Mouse (Mus musculus) neural tube, embryonic 10.5 days (tissue): ENCODE measurements at regions not wholly inside any gene's neighbourhood (a gene's known extent, or its start where the extent isn't known, plus 50 kb on each side); places are given as distances from the start of the nearest gene placed in this dataset.
"Not testable (repeated sequence)": the region's sequence is repeated elsewhere in the genome, so short reads cannot be mapped to it uniquely, and the experiment has no call there.

Experiments
- DNase-seq: peaks from one replicate; pipeline ENCODE4 v3.0.0-alpha.2; 2017; ENCODE audit warnings: low spot score; ENCODE audit errors: extremely low spot score

GRCm38 (mm10) chr11:114485429-114485828 lies 182.9 kb upstream of the Rpl38 start:
- DNase-seq = no peak

- DNase-seq = no peak
Measured at GRCm38 (mm10) chr11:114484668-114484953, 183.7 kb upstream of the Rpl38 start.

- DNase-seq = no peak
Measured at GRCm38 (mm10) chr11:114483823-114484667, 184.3 kb upstream of the Rpl38 start.

GRCm38 (mm10) chr11:114483350-114483749 lies 185.0 kb upstream of the Rpl38 start:
- not testable (repeated sequence) for DNase-seq

GRCm38 (mm10) chr11:114482070-114482469 lies 186.3 kb upstream of the Rpl38 start:
- DNase-seq = no peak

GRCm38 (mm10) chr11:114481037-114481436 lies 187.3 kb upstream of the Rpl38 start:
- DNase-seq = no peak

GRCm38 (mm10) chr11:114480119-114480540 lies 188.2 kb upstream of the Rpl38 start:
- no peak for DNase-seq

GRCm38 (mm10) chr11:114478736-114479135 lies 189.6 kb upstream of the Rpl38 start:
- DNase-seq = no peak

GRCm38 (mm10) chr11:114477365-114477764 lies 191.0 kb upstream of the Rpl38 start:
- DNase-seq = no peak

- DNase-seq = no peak
Measured at GRCm38 (mm10) chr11:114472501-114473260, 195.6 kb upstream of the Rpl38 start.

GRCm38 (mm10) chr11:114468394-114468793 lies 199.9 kb upstream of the Rpl38 start:
- DNase-seq = peak; percentile 49

- DNase-seq = no peak
Measured at GRCm38 (mm10) chr11:114467803-114468202, 200.5 kb upstream of the Rpl38 start.

- no peak for DNase-seq
Measured at GRCm38 (mm10) chr11:114465486-114465885, 202.8 kb upstream of the Rpl38 start.

- DNase-seq = peak; percentile 42
Measured at GRCm38 (mm10) chr11:114462755-114463374, 205.5 kb upstream of the Rpl38 start.

GRCm38 (mm10) chr11:114454876-114455330 lies 213.4 kb upstream of the Rpl38 start:
- no peak for DNase-seq

- DNase-seq = no peak
Measured at GRCm38 (mm10) chr11:114448776-114449401, 219.4 kb upstream of the Rpl38 start.

GRCm38 (mm10) chr11:114447461-114447847 lies 220.9 kb upstream of the Rpl38 start:
- DNase-seq = no peak

GRCm38 (mm10) chr11:114446617-114447460 lies 221.5 kb upstream of the Rpl38 start:
- peak; percentile 50 for DNase-seq

- no peak for DNase-seq
Measured at GRCm38 (mm10) chr11:114446075-114446616, 222.2 kb upstream of the Rpl38 start.

GRCm38 (mm10) chr11:114444211-114444610 lies 224.1 kb upstream of the Rpl38 start:
- no peak for DNase-seq
